Mouse (Mus musculus) spleen, adult 2 months (tissue): ENCODE results near the gene Myo1d.

Experiments
- CTCF ChIP-seq: fragments of 200-500 bp; IDR thresholded peaks from 2 replicates; pipeline ENCODE4 v1.5.1; 2011; ENCODE audit warnings: mild to moderate bottlenecking, inconsistent platforms; ENCODE audit not compliant: insufficient read depth, insufficient read length, insufficient replicate concordance; ENCODE audit errors: extremely low read depth
- POLR2A ChIP-seq: fragments of 200-500 bp; IDR thresholded peaks from 2 replicates; pipeline ENCODE4 v1.6.1; 2011; ENCODE audit warnings: low read depth, low read length, inconsistent platforms

- no peak for TF ChIP-seq CTCF
- no peak for TF ChIP-seq POLR2A
These were observed 258.7 kb downstream of the Myo1d start for GRCm38 (mm10) chr11:80521148-80521547.
